Mouse (Mus musculus): ENCODE data around the gene Kcnab2.

Gene Kcnab2

GRCm38 (mm10) chr4:152448666-152449018 is 29.0 kb downstream of the Kcnab2 start:
- DNase-seq: no peak

GRCm38 (mm10) chr4:152447731-152448665 is 29.7 kb downstream of the Kcnab2 start:
- DNase-seq: no peak

DNA sequence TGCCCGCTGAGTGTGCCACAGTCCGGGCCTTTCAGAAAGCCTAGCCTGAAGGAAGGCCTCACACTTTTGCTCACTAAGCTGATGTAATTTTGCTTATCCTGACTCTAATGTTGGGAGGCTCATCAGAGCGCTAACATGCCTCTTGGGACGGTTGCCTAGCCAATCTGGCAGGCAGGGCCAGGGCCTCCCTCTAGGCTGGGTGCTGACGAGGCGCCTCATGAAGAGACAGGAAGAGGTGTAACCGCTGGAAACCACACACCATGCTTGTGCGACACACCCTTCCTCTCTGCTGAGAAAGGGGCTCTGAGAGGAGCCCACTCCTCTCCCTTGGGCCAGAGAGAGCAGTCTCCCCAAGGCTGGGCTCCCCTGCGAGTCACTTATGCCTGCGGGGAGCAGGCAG is 31.5 kb downstream of the Kcnab2 start:
- DNase-seq: no peak

GRCm38 (mm10) chr4:152441536-152441935 is 36.1 kb downstream of the Kcnab2 start:
- DNase-seq: no peak

GRCm38 (mm10) chr4:152440882-152441281 is 36.8 kb downstream of the Kcnab2 start:
- DNase-seq: no peak

DNA sequence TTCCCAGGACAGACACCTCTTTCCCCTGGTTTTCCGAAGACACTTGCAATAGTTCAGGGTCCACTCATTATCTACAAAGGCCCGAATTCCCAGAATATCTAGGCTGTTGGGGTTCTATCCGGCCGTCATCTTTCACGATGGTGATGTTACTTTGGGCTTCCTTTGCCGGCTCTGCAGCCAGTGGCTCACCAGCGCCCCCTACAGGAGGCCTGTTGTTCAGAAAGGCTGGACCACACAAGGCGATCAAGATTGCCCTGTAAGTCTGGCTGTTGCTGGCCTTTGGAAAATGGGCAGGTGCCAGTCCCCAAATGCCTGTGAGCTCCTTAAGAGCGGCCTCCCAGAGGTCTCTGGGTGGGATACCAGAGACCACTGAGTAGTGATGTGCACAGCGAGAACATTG is 42.4 kb downstream of the Kcnab2 start:
- peak; percentile 69 for DNase-seq

DNA sequence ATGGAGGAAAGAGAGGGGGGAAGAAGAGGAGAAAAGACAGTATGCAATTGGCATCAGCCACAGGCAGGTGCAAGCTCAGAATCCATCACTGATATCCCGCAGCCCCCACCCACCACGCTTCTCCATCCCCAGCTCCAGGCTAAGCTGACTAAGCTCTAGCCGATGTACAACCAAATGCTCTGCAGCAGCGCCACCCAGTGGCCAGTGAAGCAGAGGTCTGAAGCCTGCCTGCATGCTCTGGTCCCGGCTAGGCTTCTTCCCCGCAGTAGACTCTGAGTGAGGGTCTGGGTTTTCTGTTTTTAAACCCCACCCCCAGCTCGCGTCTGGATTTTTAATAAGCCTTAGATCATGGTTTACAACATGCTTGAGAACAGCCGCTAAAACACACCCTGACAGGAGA is 42.8 kb downstream of the Kcnab2 start:
- DNase-seq: peak; percentile 89

GRCm38 (mm10) chr4:152432308-152432707 is 45.4 kb downstream of the Kcnab2 start:
- peak; percentile 50 for DNase-seq

DNA sequence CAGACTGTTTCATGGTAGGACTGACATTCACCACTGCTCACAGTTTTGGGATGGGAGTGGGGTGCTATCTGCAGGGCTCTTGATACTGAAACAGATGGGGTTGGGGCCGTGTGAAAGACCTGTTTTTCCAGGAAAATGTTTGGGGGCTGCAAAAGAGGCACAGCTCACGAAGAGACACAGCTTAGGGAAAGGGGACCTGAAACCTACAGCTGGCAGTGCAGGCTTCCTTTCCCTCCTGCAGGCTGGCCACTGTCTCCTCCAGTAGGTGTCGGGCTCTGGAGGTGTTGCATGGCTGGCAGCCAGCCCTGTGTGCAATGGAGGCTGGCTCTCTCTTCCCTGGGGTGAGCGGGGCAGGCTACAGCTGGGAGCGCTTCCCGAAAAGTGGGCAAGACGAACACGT is 49.4 kb downstream of the Kcnab2 start:
- DNase-seq: no peak

GRCm38 (mm10) chr4:152424922-152425321 is 52.7 kb downstream of the Kcnab2 start:
- no peak for DNase-seq

GRCm38 (mm10) chr4:152424341-152424740 is 53.3 kb downstream of the Kcnab2 start:
- no peak for DNase-seq

DNA sequence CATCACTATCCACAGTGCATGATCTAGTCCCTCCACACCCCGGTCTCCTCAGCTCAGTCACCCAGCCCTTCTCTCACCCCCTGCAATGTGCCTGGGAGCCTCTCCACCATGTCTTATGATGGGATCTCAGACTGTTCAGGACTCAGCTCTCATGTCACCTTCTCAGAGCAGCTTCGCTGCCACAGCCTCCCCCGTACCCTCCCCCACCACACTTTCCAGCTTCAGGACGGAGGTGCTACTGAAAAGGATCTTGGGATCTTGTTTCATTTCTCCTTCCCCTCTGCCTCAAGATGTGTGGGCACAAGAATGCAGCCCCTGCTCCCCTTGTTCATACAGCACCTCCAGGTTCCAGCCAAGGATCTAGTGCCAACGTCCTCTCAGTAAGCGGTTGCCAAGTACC is 54.1 kb downstream of the Kcnab2 start:
- DNase-seq: no peak

DNA sequence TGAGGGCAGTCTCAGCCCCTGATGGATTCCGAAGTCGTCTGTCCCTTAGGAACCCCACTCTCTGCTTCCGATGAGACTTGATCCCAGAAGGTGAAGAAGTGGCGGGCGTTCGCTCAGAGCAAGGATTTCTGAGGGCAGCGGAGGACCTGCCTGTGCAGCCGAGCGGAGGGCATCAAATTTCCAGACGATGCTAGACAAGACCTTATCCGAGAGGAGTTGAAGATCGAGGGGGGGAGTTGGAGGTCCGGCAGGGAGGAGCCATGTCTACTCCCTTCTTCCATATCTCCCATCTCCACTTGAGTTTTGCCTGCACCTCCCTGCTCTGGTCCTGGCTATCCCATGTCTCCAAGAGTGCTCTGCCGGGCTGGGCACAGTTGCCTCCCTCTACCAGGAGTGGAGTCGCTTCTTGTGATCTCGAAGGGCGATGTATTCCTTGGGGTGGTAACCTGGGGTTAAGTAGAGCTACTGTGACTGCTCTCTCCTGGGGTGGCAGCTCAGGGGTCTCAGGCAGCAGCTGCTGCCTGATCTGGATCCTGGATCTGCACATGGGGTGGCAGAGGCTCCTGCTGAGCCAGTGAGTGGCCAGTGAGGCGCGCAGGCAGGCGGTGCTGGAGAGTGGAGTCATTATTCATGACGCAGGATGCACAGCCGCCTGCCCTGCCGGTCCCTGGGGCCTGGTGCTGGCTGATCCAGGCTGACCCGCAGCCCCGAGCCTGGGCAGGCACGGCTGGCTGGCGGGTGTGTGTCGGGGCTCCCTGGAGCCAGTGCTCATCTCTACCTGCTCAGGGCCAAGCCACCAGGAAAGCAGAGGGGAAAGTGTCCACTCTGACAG is 59.2 kb downstream of the Kcnab2 start:
- no peak for DNase-seq

DNA sequence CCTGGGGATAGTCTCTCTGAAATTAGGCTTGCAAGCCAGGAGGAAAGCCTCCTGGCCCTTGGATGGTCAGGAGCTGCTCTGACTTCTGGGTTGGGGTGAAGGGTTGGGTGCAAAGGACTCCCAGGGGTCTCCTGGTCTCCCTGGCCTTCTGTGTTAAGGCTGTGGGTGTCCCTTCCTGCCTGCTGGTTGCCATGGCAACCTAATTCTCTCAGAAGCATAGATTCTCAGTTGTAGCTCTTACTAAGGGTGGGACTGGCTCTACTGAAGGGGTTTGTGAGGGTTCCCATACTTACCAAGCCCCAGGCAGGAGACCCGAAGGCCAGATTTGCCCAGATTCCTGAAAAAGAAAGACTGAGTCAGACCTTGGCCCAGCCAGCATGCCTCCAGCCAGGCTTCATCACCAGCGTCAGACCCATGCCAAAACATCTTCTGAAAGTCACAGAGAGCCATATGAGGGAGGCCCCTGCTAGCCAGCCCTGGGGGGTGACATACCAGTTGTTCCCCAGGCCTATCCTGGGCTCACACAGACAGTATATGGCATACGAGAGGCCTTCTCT is 65.1 kb downstream of the Kcnab2 start:
- DNase-seq: no peak

GRCm38 (mm10) chr4:152410961-152411360 is 66.7 kb downstream of the Kcnab2 start:
- DNase-seq: no peak

DNA sequence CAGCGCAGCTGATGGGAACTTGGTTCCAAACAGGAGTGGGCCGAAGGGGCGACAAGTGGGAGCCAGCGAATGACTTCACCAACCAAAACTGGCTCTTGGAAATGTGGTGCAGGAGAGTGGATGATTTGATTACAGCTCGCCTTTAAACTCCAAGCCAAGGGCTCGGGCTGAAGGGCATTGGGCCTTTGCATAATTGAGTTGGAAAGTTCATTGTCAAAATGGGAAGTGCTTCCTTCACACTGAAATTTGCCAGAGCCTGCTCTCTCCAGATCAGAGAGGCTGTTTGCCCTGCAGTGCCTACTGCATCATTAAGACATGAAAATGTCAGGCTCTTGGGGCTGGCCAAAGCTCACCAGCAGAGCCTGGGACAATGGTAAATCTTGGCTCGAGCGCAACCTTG is 71.1 kb downstream of the Kcnab2 start:
- no peak for DNase-seq

DNA sequence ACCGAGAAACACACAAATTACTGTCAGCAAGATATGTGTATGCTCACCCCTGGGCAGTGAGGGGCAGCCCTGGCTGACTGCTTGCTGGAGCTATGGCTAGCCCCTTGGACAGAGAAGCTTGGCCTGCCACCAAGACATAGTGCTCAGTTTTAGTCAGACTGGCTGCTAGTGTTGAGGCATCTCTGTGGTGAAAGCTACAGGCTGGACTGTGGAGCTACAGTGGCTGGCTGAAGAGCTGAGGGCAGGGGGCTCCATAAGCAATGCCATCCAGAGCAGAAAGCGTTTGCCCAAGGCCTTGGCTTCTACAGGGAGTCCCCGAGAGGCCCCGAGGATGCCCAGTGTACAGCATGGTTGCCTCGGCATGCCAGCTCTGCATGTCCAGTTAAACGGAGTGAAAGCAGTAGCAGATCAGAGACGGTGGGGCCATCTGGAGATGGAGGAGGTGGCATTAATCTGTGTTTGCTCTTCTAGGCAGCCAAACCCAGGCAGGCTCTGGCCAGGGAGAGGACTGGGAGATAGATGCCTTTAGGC is 71.9 kb downstream of the Kcnab2 start:
- no peak for DNase-seq

DNA sequence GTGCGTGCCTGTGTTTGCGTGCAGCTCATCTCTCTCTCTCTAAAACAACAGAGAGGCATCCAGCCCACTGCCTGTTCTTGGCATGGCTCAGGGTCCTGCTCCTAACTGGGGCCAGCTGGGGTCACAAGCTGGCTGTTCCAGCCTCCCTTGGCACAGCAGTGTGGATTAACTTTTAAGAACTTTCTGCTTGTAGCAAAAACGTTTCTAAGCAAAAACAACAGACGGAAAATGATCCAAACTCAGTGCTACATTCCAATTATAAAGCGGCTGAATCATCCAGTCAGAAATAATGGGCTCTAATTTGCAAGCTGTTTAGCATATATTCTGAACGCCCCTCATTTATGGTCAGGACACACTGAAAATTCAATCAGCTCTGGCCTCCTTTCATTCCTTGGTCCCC is 72.5 kb downstream of the Kcnab2 start:
- DNase-seq: no peak

- DNase-seq: no peak
These were observed 78.7 kb downstream of the Kcnab2 start for GRCm38 (mm10) chr4:152398926-152399325.

- DNase-seq: no peak
These were observed 85.0 kb downstream of the Kcnab2 start for GRCm38 (mm10) chr4:152392627-152393026.

GRCm38 (mm10) chr4:152392192-152392591 is 85.5 kb downstream of the Kcnab2 start:
- peak; percentile 57 for DNase-seq

DNA sequence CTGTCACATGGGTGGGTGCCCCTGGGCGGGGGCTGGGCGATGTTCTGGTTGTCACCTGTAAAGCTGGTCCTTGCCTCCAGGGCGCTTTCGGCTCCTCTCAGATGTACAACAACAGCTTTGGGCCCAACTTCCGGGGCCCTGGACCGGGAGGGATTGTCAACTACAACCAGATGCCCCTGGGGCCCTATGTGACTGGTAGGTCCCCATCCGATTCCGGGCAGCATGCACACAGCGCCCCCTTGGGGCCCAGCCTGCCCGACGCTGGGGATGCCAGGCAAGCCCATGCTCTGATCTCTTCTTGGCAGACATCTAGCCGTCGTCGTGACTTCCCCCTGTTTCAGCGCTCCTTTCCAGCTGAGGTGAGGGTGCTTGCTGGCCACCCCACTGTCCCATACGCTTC is 92.0 kb downstream of the Kcnab2 start:
- no peak for DNase-seq

- no peak for DNase-seq
These were observed 95.0 kb downstream of the Kcnab2 start for GRCm38 (mm10) chr4:152382528-152383252.

Data from right cerebral cortex, postnatal 25 days (tissue).